Mouse (Mus musculus) Muller cell, postnatal 12 days (primary cell): ENCODE results near the gene Frmd8.
A peak's percentile ranks its signal among the peaks of the same experiment; 100 is the strongest.
"Not testable (repeated sequence)": the region's sequence is repeated elsewhere in the genome, so short reads cannot be mapped to it uniquely, and the experiment has no call there.

Experiments used
- DNase-seq: peaks from one replicate; pipeline ENCODE4 v3.0.0-alpha.2; 2015; ENCODE audit errors: inconsistent ontology term

The Frmd8 gene

DNA sequence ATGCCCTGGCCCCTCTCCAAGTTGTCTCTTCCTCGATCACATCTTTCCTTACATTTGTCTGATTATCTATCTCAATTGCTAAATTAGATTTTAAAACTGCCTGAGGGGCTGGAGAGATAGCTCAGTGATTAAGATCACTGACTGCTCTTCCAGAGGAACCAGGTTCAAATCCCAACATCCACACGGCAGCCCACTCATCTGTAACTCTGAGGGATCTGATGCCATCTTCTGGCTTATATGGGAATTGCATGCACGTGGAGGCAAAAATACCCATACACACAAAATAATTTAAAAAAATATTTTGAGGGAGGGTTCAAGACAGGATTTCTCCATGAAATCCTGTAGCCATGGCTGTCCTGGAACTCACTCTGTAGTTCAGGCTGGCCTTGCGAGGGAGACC lies 10.8 kb upstream of the Frmd8 start:
- DNase-seq: no peak

DNA sequence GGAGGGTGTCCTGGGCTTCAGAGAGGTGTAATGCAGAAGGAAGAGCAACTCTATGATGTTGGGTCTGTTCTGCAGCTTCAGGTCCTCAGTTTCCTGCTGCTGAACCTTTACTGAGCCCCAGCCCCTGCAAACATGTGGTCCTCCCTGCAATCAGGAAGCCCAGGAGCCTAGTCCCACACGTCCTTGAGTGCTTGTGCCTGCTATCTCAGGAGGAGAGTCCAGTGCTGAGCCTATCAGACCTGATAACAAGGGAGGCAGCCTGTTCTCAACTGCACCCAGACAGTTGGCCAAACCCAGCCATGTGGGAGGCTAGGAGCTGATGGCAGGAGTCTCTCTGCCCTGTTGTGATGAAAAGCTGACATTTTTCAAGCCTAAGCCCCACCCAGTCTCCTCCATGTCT lies 8.9 kb upstream of the Frmd8 start:
- no peak for DNase-seq

DNA sequence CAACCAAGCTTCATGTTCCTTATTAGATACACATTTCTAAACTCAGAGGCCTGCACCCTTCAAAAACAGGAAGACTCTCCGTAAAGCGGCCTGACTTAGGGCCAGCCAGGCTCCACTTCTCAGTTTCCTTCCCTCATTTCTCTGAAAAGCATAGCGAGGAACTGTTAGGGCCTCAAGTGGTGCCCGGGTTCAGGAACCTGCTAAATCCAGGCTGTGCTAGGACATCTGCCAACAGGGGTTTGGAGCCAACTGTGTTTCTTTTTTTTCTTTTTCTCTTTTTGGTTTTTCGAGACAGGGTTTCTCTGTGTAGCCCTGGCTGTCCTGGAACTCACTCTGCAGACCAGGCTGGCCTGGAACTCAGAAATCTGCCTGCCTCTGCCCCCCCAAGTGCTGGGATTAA lies 7.0 kb upstream of the Frmd8 start:
- DNase-seq: not testable (repeated sequence)

DNA sequence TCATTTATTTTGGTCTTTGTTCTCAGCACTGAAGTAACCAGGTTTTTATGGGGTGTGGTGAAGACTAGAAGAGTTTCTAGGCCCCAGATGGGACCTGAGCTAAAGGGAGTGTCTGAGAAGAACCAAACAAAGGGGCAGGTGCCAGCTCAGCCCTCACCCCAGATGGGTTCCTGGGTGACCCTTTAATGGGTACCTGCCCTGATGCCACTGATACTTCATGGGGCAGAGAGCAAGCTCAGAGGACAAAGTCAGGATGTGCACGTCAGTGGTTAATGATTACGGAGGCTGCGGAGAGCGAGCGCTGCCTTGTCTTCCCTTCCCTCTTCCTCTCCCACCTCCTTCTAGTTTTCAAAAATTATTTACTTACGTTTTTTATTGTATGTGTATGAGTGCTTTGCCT lies 6.1 kb upstream of the Frmd8 start:
- DNase-seq: no peak

DNA sequence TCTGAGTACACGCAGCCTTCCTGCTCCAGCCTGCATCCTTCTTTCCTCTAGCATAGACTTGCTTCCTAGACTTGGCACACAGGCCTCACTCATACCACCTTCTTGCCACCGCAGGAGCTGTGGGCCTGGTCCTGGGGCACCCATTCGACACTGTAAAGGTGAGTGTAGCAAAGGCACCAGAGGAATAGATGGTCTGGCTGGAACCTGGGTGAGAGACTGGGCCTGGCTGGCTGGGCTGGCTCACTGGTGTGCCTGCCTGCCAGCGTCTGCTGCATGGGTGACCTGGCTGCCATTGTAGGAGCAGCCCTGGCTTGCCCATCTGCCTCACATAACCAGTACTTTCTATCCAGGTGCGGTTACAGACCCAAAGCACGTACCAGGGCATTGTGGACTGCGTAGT lies 4.7 kb upstream of the Frmd8 start:
- no peak for DNase-seq

DNA sequence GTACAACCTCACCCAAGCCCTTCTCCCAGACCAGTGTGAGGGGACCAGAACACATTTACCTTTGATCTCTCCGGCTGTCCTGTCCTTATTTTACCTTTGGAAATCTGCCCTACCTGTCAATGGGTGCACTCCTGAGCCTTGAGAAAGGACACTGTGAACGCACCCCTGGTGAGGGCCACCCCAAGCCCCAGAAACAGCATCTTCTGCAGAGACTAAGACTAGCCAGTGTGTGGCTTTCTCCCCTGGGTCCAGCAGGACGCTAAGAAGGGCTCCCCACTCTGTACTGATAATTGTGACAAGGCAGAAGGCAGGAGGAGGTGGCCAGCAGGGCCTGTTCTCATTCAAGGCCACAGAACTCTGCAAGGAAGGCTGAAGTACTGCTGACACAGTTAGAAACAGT lies 3.8 kb upstream of the Frmd8 start:
- no peak for DNase-seq

DNA sequence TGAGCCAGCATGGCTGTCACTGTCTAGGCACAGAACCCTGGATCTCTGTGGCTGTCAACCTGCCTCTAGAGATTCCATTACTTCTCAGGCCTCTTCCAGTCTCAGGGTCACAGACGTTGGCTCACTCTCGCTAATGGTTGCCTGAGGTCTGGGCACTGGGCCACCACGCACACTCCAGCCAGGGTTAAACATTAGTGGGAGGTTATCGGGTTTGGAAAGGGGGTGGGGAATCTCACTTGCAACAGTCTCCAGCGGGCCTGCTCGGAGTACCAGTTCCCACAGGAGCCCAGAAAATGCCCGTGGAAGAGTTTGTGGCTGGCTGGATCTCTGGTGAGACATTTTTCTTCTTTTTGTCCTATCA lies 3.3 kb upstream of the Frmd8 start:
- DNase-seq: no peak

DNA sequence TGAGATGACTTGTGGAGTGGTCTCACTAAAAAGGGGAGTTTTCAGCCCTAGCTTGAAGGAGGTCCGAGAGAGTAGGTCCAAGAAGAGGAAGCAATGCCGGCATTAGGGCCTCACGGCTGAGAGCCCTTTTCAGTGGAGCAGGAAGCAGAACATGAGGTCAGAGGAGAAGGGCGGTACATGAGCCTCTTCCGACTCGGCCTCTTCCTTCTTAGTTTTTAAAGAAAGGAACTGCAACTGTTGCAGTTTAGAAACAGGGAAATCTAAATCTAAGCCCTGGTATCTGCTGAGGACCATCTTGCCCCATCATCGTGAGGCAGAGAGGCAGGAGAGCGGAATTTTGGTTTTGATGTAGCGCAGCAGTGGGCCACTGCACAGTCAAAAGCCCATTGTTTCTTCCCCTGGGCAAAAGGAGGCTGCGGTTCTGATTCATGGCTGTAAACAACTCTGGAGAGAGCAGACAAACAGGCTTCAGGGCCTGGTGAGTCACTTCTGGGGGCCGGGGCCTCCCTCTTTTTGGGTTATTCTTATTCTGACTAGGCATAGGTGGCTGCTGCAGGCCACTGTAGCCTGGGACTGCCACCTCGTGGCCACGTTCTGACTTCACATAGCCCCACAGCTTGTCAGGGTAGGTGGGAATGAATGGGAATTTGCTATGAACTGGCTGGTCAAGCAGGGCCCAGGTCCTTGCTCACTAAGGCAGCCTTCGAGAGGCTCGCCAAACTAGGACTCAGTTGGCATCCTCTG lies 2.7 kb upstream of the Frmd8 start, which contains the start of gene Slc25a45:
Gene Slc25a45 (plus strand): TSS at position 191 of the 744 bp plus-strand sequence.
- peak; percentile 98 for DNase-seq

DNA sequence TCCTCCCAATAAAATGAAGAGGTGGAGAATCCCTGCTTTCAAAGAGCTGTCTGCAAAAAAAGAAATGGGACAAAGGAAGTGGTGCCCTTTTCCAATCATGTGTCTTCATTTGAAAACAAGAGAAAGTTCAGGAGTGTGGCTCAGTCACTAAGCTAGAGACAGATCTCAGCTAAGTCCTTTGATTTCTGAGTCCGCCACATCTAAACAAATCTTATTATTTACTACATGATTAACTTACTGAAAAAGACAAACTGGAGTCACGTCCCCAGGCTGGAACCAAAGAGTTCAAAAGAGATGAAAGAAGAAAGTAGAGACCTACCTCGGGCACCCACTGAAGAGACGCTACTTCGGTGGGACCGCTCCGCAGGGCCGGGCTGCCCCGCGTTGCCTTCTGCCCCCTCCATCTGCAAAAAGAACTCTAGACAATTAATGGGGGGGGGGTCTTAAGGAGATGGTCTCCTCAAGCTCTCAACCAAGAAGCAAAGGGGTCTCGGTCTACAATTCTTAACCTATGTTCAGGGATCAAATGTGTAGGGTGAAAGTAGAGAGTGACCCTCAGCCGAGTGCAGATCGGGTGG lies 594 bp downstream of the Frmd8 start:
- DNase-seq: peak; percentile 48

DNA sequence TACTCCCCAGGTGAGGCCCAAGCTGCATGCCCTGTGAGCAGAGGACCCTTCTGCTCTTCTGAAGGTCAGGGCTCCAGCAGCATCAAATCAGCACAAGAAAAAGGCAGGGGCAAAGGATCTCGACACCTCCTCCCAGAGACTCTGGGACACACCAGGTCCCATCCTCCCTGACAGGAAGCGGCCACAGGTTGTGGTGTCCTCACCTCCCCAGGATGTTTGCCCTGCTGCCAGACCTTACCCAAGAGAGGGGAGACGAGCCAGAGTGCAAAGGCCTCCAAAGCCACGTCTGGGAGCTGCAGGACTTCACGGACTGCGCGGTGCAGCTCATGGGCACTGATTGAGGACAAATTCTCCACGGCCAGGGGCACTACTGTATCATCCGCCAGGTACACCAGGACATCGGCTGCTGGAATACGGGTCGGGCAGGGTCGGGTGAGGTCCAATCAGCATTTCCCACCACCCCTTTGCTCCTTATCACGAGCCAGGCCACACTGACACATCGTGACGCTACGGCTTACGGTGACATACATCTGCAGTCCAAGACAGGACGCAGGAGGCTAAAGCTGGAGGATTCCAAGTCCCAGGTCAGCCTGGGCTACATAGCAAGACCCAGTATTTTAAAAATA lies 2.0 kb downstream of the Frmd8 start:
- DNase-seq: no peak

DNA sequence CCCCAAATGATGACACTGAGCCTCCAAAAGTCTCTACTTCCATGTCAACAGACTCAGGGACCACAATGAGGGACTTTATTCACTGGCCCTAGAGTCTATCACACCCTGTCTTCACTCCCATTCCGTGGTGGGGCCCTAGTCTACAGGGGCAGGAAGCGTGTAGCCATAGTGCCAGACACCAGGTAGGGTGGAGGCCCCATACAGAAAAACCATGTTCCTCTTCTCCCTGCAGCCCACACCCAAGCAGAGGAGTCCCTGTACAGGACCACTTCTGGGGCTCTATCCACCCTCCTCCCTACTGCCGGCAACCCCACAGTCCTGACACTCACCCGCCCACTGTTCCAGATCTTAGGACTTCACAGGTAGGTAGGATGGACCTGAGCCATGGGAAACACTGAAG lies 2.5 kb downstream of the Frmd8 start:
- no peak for DNase-seq

DNA sequence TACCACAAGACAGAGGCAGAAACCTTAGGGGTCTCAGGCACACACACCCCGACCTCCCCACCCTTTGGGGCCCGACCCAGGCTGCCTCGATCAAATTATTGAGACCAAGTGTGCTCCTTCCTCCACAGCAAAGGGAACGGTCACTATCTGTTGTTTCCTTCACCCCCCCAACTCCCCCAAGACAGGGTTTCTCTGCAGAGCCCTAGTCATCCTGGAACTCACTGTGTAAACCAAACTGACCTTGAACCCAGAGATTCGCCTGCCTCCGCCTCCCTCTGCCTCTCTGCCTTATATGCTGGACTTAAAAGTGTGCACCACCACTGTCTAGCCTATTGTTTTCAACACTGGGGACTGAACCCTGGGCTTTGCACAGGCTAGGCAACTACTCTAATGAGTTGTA lies 3.4 kb downstream of the Frmd8 start:
- no peak for DNase-seq

DNA sequence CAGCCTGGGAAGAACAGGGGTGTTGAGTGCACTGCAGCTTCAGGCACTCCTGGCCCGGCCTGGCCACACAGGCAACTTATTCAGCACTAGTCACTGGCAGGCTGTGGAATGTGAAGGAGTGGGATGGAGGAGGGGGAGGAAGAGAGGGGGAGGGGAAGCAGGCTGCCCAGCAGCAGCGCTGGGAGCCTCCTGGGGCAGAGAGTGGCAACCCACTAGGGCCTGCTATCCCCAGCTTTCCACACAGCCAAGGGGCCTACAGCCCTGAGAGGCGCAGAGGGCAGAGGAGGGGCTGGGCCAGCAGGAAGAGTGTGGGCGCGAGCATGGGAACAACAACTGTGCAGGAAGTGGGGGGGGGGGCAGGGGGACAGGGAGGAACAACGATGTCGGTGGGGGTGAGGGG lies 3.8 kb downstream of the Frmd8 start:
- DNase-seq: peak; percentile 83

DNA sequence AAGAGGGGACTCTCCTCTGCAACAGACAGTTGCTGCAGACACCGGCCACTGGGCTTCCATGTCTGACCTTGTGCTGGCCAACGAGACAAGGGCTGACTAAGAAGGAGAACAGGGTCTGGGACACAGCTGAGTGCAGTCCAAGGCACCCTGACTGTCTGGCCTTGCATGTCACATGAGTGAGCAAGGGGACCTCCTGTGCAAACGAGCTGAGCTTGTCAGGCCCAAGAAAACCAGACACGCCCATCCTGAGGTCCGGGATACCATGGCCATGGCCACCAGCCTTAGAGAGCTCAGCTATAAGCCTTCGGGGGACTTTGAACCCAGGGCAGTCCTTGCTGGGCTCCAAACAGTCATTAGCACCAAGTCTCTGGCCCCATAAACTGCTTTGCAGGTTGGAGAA lies 7.0 kb downstream of the Frmd8 start:
- DNase-seq: no peak

DNA sequence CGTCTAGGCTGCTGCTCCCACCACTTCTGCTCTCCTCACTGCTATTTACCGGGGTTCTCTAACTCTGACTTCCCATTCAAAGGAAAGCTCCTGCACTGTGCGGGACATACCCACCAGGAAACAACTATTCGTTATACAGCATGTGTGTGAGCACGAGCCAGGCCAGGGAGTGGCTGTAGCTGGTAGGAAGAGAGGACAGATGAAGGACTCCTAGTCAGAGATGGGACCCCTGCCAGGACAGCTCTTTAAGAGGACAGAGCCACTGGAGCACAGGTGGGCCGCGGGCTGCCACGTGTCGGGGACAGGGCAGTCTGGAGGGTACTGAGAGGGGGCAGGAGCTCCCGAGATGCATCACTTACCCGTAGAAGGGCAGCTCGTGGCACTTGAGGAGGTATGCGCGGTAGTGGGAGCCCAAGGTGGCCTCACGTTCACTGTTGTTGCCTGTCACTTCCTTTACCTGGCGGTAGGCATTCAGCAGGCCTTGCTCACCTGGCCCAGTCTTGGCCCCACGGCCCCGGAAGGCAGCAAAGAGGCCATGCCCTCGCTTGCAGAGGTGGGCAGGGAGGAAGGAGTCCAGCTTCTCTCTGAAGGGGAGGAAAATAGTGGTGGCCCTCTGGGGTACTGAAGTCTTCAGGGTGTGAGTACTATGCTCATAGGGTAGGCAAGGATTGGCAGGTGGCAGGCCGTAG lies 10.2 kb downstream of the Frmd8 start:
- DNase-seq: no peak

DNA sequence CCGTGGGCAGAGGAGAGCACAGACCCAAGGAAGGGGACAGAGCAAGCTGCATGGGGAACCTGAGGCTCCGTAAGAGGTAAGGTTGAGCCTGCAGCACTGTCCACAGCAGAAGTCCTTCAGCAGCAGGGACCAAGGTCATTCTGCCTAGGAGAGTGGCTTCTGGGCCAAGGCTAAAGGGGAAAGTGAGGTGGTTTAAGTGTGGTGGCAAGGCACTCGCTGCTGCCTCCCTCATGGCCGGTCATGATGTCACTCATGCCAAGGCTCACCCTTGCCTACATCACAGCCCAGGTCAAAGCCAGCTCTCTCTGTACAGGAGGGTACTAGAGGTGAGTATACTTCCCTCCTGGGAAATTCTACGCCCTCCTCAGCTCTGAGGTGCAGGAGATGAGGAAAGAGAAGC lies 11.3 kb downstream of the Frmd8 start:
- DNase-seq: no peak

DNA sequence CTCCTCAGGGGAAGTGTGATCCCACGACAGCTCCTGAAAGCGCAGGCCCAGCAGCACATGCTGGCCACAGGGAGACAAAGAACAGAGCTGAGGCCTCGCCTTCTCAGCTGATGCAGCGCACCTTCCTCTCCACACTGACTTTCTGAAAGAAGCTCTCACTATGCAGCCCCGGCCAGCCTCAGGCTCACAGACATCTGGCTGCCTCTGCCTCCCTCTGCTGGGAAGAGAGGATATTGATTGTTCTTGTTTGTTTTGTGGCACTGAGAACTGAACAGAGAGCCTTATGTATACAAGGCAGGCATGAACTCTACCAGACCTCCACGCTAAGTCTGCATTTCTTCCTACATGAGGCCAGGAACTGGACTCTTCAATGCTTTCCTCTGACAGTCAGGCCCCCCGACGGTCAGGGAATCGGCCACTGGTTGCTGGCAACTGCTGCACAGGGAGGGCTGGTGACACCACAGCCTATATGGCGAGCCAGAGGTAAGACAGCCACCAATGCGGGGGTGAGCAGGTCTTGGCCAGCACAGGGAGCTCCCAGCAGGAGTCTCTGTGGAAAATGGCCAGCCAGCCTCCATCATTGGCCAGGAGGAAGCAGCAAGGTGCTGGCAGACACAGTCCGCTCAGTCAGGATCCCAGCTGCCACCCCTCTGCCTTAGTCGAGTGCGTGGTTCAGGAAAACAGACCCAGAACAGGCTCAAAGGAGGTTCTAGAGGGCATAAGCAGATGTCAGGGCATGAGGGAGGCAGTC lies 12.6 kb downstream of the Frmd8 start:
- DNase-seq: no peak

DNA sequence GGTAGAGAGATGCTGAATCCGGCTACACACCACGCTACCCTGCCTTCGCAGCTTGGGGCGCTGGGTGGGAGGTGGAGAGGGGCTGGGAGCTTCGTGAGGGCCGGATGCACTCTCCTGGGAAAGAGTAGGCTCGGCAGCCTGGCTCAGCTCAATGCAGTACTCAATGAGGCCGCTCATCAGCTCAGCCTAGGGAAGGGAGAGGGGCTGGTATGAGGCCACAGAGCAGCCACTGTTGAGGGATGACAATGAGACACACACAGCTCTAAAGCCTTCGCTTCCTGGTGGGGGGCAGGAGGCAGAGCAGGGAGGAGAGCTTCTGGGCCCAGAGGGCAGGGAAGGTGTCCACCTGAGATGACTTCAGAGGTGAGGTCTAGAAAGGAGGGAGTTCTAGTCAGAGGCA lies 18.5 kb downstream of the Frmd8 start:
- DNase-seq: no peak

DNA sequence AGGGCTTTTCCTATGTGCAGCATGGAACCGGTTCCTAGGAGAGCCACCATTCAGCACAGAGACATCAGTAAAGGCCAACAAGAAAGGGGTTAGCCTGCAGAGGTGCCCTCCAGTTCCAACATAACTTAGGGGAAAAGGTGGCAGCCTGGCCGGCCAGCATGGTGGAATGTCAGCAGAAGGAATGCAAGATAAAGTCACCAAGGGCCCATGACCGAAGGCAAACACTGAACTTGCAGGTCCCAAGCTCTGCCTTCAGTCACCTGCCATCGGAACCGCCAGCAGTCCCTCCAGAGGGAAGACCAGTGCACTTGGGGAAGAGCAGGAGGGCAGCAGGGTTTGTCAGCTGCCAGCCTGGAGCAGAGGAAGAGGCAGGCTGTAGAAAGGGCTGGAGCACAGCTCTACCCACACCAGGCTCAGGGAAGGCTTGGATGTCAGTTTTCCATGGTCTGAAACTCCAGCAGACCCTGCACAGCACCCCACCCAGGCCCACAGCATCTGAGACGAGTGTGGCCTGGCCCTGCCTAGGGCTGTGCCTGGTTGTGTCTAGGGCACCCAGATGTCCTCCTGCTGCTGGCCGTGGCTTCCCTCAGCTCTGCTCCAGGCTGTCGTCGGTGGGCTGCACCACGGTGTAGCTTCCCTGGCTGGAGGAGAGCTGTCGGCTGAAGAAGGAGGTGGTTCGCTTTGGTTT lies 22.9 kb downstream of the Frmd8 start:
- no peak for DNase-seq

DNA sequence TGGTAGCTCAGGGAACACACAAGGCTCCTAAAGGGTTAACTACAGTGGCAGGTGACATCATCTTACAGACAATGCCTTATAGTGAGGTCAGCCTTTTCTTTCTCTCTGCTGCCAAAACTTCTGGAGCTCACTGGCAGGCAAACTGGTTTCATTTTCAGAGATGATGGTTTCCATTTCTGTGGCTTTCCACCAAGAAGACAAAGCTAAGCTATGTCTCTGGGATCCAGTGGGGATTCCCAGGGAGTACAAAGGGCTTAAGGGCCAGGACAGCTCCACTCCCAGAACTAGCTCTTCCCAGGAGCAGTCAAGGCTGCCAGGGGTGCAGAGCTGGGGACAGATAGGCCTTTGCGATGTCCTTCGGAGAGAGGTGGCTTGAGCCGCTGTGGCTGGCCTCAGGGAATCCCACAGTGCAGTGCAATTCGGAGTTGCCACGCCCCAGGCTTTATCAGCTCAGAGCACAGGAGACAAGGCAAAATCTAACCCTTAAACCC lies 23.5 kb downstream of the Frmd8 start:
- peak; percentile 89 for DNase-seq

DNA sequence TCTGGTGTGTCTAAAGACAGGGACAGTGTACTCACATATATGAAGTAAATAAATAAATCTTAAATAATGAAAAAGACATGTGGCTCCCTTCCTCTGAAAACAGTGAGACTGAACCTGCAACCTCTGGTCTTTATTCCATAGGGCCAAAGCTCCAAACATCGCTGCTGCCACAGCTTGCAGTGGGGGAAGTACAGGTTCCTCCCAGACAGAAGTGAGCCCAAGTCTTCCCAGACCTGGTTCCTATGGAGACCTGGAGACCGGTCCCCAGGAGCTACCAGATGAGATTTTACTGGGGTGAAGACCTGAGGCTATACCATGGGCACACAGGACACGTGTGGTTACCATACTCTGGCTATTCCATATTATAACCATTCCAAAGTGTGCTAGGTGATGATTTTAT lies 24.2 kb downstream of the Frmd8 start:
- DNase-seq: no peak
